Mouse (Mus musculus): Measurements from ENCODE around the gene Kcnj10.

The Kcnj10 gene

GRCm38 (mm10) chr1:172312768-172313561 is 28.0 kb upstream of the Kcnj10 start:
- DNase-seq = no peak

GRCm38 (mm10) chr1:172313613-172314411 is 27.2 kb upstream of the Kcnj10 start:
- DNase-seq = no peak

GRCm38 (mm10) chr1:172314911-172315310 is 26.1 kb upstream of the Kcnj10 start:
- no peak for DNase-seq

GRCm38 (mm10) chr1:172317431-172317830 is 23.6 kb upstream of the Kcnj10 start:
- no peak for DNase-seq

GRCm38 (mm10) chr1:172317946-172318345 is 23.1 kb upstream of the Kcnj10 start:
- DNase-seq = no peak

- DNase-seq = no peak
Observed at GRCm38 (mm10) chr1:172318424-172319035, 22.5 kb upstream of the Kcnj10 start.

DNA sequence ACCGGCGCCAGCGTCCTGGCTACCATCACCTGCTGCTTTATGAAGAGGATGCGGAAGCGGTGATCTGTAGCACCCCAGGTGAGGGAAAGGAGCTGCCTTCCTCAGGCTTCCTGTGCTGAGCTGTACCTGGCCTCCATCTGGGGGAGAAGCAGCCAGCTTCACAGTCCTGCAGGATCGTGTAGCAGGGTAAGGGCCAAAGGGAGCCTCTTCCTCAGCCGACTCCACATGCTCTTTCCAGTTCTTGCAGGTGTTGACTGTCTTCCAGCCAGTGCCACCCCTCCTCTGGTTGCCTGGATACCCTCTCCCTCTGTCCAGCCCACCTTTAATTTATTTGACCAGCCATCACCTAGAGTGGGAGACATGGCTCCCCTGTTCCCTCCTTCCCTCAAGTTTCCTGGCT is 21.7 kb upstream of the Kcnj10 start:
- DNase-seq = no peak

DNA sequence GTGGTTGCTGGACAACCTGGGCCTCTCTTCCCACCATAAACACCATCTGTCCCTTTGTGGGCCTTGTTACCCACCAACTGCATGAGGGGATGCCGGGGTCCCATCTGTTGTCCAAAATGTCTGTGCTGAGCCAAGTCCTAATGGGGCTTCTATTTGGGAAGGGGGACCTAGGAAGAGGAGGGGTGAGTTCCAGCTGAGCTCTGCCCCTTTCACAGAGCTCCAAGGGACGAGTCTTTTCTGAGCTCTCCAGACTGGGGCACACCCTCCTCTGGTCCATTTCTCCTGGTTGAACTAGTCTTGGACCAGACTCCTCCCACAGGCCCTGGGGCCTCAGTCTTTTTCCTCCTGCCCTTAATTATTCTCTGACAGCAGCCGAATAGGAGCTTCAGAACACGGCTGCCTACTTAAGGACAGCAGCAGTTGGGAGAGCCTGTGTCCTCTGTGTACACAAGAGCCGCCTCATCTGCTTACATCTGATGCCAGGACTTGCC is 21.0 kb upstream of the Kcnj10 start:
- DNase-seq = no peak

DNA sequence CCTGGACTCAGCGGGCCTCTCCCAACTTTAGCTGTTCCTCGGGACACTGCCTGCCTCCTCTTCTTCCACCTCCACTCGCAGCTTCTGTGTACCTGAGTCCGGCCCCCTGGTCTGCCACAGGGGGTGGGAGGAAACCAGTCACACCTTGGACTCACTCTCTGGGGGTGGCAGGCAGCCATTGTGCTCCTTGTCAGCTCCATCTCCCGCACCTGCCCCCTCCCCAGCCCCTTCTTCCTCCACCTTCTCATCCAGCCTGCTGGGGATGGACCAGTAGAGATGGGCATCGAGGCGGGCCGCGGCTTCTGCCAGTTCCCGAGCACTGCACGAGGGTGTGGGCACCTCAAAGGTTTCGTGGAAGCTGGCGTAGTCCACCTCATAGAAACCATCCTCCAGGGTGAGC is 18.3 kb upstream of the Kcnj10 start:
- no peak for DNase-seq

- DNase-seq = no peak
Observed at GRCm38 (mm10) chr1:172323298-172323697, 17.7 kb upstream of the Kcnj10 start.

DNA sequence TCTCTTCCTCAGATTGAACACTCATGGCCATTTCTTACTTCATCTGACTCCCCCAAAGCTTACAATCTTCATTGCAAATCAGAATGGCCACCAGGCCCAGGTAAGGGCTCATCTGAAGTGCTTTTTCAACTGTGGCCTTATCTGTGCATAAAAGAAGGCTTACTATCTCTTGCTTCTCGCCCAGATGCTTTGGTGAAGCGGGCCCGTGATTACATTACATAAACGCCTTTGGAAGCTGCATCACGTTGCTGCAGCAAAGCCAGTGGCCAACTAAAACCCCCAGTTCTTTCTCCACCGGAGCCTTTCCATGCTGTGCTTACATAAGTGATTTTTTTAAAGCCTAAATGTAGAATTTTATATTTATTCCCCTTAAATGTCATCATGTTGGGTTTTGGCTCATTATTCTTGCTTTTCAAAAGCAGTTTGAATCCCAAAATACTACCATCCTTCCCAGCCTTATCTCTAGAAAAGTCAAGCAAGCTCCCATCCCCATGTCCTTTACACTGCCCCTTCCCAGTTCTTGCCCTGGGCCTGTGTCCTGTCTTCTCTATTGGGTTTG is 17.1 kb upstream of the Kcnj10 start:
- DNase-seq = no peak

DNA sequence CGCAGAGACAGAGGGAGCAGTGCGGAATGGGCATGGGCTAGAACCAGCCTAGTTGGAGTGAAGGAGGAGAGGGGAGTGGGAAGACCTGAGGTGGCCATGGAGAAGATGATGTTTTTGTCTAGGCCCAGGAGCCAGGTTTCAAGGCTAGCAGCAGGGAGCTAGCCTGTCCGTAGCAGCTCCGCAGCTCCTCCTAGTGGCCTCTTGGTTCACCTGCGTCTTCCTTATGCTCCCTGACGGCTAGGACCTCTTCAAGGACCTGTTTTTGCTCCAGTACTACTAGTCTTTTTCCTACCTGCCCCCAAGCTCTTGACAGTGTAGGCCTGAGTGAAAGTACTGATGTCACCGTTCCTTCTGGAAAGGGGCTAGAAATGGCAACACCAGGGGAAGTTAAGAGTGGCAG is 16.3 kb upstream of the Kcnj10 start:
- peak; percentile 79 for DNase-seq

GRCm38 (mm10) chr1:172325680-172326535 is 15.1 kb upstream of the Kcnj10 start:
- DNase-seq = peak; percentile 88

- DNase-seq = no peak
Observed at GRCm38 (mm10) chr1:172326684-172327083, 14.3 kb upstream of the Kcnj10 start.

DNA sequence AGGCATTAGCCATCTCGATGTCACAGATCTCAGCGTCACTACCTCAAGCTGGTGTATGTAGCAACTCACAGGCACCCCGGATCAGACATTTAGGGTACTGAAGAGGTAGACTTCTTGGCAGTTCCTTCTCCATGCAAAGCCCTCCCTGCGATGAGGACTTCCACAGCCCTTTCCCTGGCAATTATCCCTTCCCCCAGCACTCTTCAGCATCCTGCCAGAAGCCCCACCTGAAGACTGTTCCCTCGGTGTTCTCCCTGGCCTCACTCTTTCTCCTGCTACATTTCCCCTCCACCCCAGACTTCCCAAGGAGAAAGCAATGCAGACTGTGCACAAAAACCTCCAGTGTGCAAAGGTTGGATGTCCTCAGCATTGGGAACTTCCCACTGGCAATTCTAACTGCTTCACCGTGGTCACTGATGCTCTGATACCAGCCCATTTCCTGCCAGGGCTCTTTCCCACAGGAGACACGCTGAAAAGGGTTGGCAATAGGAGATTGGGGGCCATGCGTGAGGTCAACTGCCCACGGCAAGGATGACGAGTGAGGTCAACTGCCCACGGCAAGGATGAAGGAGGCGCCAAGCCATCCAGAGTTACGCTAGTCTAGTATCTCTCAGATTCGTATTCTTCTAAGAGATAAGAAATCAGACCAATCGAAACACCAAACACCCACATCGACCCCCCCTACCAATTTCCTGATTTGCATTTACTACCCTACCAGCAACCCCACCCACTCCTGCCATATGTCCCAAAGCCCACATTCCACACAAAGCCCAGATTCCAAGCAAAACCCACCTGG is 13.6 kb upstream of the Kcnj10 start:
- DNase-seq = no peak

DNA sequence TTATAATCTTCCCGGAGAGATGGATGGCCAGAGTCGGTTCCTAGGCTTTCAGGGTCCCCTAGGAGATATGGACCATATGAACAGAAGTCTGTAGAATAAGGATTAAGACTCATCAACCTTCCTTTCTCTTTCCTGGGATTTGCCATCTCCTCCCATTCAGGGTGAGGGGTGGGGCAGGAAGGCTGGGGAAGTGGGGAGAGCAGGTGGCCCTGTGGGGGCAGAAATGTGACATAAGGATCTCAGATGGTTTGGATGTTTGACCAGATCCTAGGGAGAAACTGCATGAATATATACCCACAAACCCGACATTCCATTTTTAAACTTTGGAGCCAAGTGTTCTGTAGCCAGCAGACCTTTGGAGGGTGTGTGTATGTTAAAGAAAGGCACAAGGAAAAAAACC is 13.0 kb upstream of the Kcnj10 start:
- DNase-seq = no peak

DNA sequence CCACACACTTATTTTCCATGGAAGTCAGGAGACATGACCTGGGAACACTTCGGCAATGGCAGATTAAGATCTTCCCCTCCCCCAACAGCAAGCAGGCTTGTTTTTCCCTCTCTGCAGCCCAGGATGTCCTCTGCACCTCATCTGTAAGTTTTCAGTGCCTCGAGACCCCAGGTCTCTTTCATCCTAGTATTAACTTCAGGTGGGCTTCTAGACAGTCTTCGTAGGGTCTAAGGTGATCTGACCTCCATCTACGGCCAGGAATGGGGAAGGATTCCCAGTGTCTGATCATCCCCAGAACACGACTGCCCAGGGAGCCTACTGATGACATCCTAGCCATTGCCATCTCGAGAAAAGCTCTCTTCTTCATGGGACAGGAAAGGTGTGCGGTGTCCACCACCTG is 12.5 kb upstream of the Kcnj10 start:
- DNase-seq = no peak

DNA sequence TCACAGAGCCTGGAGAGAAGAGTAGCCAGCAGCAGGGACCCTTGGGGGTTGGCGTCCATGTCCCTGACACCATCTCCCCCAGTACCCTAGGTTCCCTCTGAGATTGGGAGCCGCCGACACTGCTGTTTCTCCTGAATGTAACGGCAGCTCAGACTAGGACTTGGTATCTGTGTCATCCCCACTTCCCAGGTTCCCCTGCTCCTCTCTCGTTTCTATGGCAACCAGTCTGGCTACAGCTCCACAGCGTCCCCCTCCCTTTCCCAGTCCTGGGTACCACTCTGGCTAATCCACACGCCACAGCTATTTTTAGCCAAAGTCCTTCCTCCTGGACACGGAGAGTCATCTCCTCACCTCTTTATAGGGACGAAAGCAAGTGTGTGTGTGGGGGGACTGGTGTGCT is 11.9 kb upstream of the Kcnj10 start, which contains the start of gene Kcnj9:
Gene Kcnj9, minus strand, starts transcription at position 188 of the 400 bp plus-strand sequence.
- DNase-seq = no peak

DNA sequence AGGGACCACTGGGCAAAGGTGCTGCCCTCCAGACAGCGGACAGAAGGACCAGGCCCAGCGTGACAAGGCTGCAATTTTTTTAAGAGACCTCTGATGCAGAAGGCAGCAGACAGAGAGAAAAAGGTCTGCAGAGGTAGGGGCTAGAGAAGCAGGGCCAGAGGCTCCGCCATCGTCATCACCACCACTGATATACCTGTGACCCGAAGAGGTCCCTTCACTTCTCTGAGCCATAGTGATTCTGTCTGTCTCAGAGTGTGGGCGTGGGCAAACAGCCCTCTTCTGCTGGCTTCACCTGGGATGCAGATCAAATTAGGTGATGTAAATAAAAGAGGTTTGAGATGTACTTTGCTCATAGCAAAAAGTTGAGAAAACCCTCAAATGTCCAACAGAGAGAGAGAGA is 11.4 kb upstream of the Kcnj10 start:
- no peak for DNase-seq

DNA sequence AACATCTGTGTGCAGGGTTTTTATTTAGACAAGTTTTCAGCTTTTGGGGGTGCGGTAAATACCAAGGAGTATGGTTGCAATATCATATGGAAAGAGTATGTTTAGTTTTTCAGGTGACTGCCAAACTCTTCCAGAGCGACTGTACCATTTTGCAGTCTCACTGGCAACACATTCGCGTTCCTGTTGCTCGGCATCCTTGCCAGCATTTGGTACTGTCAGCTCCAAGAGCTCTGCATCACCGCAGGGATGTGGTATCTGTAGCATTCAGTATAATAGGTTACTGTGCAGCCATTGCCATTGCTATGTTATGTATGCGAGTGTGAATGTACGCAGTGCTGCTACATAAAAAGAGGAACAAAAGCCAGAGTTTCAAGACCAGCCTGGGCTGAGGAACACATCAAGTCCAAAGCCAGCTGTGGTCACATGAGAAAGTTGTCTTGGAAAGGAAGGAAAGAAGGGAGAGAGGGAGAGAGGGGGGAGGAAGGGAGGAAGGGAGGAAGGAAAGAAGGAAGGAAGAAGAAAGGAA is 9.5 kb upstream of the Kcnj10 start:
- no peak for DNase-seq

DNA sequence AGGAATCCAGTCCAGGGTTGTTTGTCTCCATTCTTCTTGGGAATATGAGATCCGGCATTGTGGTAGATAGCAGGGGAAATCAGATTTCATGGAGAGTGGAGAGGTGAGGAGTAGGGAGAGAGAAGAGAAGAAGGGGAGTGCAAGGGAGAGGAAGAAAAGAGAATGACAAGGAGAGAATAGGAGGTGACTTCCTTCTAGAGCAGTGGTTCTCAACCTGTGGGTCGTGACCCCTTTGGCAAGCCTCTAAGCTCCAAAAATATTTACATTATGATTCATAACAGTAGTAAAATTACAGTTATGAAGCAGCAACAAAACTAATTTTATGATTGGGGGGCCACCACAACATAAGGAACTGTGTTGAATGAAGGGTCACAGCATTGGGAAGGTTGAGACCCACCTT is 8.1 kb upstream of the Kcnj10 start:
- DNase-seq = no peak

Measured in thymus, postnatal 4 days (tissue).